Mouse (Mus musculus): Measurements from ENCODE around the gene Fbxo30. TPM values are rescaled to one million over a fixed set of nuclear protein-coding genes. Genes with fewer than 3 reads are reported as not detected.
"Not testable (repeated sequence)": the region's sequence is repeated elsewhere in the genome, so short reads cannot be mapped to it uniquely, and the experiment has no call there.

Fbxo30 gene
- total and polyA plus RNA-seq, 3 experiments: 3.9 to 27.3 (median 23.7) TPM

- Histone ChIP-seq H3K4me1 (ENCODE audit: control insufficient read depth, insufficient read depth, low read length) (no peaks in the 10 kb centered on the region), H3K9ac (ENCODE audit: low read depth, low read length) (no peak overlapping the region), H3K27ac (no peak overlapping the region), H3K4me3 (no peak overlapping the region), H3K27me3 (ENCODE audit: control insufficient read depth, insufficient read depth, low read length) (no peaks in the 10 kb centered on the region), H3K36me3 (ENCODE audit: control insufficient read depth, insufficient read depth, low read length) (no peaks in the 10 kb centered on the region), H3K79me2 (replicated peaks; ENCODE audit: control insufficient read depth, insufficient read depth, low read length) (no peaks in the 10 kb centered on the region)
- TF ChIP-seq CTCF (IDR thresholded peaks at IDR 0.05): no peak
- TF ChIP-seq EP300 (IDR thresholded peaks at IDR 0.05; ENCODE audit: insufficient read depth, low read depth, low read length): no peak
- no peak for TF ChIP-seq POLR2A (IDR thresholded peaks at IDR 0.05; ENCODE audit: insufficient read depth, low read depth, low read length)
- DNase-seq: no peak
- intact Hi-C loops (cut with DNase I): no loop called here
These were observed 21.0 kb upstream of the Fbxo30 start for GRCm38 (mm10) chr10:11260119-11260518.

DNA sequence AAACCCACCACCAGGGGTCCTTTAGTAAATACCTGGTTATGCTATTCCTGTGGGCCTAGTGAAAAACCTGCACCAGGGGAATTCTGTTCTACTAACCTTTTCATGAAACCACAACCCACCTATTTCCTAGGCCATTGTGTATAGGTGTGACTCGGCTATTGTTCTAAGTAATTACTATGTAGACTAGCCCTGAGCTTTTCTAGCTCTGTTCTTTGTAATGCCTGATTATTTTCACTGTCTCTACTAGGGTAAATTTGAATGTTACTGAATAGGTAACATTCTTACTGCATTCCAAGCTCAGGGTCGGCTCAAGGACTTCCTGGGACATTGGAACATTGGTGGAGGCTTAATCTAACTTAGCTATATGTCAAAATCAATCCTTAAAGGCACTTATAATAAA, 18.8 kb upstream of the Fbxo30 start:
- 74% methylated on average over 2 of the region's 2 CpGs for WGBS
- H3K36me3 ChIP-seq (ENCODE audit: control insufficient read depth, insufficient read depth, low read length); intact Hi-C loops (cut with DNase I); H3K4me3 ChIP-seq; H3K9ac ChIP-seq (ENCODE audit: low read depth, low read length); H3K27me3 ChIP-seq (ENCODE audit: control insufficient read depth, insufficient read depth, low read length); H3K27ac ChIP-seq; H3K4me1 ChIP-seq (ENCODE audit: control insufficient read depth, insufficient read depth, low read length); H3K79me2 ChIP-seq (replicated peaks; ENCODE audit: control insufficient read depth, insufficient read depth, low read length); DNase-seq: not testable (repeated sequence)

DNA sequence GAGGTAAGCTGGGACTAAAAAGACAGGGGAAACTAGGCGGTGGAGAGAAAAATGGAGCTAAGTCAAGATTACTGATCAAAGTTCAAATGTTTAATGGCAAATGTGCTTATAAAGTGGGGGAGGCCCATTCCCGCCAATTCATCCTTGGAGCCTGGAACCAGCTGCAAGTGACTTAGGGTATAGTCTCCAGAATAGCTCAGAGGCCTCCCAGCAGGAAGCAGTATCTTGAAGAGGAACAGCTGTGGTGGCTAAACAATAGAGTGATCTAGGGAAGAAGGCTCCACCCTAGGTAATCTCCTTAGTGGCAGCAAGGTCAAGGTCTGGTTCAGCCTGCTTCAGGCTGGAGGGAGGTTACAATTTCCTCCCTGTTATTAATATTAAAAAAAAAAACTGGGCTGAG, 17.3 kb upstream of the Fbxo30 start:
- H3K4me1 ChIP-seq (ENCODE audit: control insufficient read depth, insufficient read depth, low read length); H3K79me2 ChIP-seq (replicated peaks; ENCODE audit: control insufficient read depth, insufficient read depth, low read length); intact Hi-C loops (cut with DNase I); H3K27me3 ChIP-seq (ENCODE audit: control insufficient read depth, insufficient read depth, low read length); H3K36me3 ChIP-seq (ENCODE audit: control insufficient read depth, insufficient read depth, low read length); H3K4me3 ChIP-seq; H3K27ac ChIP-seq; DNase-seq; H3K9ac ChIP-seq (ENCODE audit: low read depth, low read length): not testable (repeated sequence)
- 52% methylated on average over 2 of the region's 2 CpGs for WGBS

DNA sequence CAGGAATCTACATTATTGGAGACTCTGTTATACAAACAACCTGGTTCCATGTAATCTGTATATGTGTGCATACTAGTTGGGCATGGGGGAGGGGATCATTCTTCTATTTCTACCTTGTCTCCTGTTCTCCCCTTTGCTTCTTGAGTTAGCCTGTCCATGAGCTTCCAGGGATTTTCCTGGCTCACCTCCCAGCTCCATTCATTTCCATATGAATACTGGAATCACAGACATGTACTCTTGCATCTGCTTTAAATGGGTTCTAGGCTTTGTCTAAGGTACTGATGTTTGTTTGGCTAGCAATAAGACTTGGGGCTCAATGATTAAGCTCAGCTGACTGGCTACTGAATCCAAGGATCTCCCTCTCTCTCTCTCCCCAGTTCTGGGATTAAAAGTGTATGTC, 12.0 kb upstream of the Fbxo30 start:
- Histone ChIP-seq H3K27me3 (ENCODE audit: control insufficient read depth, insufficient read depth, low read length) (no peaks in the 10 kb centered on the region), H3K9ac (ENCODE audit: low read depth, low read length) (no peak overlapping the region), H3K36me3 (ENCODE audit: control insufficient read depth, insufficient read depth, low read length) (no peaks in the 10 kb centered on the region), H3K79me2 (replicated peaks; ENCODE audit: control insufficient read depth, insufficient read depth, low read length) (no peaks in the 10 kb centered on the region), H3K27ac (no peak overlapping the region), H3K4me3 (no peak overlapping the region), H3K4me1 (ENCODE audit: control insufficient read depth, insufficient read depth, low read length) (no peaks in the 10 kb centered on the region)
- no peak for DNase-seq
- intact Hi-C loops (cut with DNase I): no loop called here
- TF ChIP-seq CTCF (IDR thresholded peaks at IDR 0.05) (no peak), EP300 (IDR thresholded peaks at IDR 0.05; ENCODE audit: insufficient read depth, low read depth, low read length) (no peak), POLR2A (IDR thresholded peaks at IDR 0.05; ENCODE audit: insufficient read depth, low read depth, low read length) (no peak)

DNA sequence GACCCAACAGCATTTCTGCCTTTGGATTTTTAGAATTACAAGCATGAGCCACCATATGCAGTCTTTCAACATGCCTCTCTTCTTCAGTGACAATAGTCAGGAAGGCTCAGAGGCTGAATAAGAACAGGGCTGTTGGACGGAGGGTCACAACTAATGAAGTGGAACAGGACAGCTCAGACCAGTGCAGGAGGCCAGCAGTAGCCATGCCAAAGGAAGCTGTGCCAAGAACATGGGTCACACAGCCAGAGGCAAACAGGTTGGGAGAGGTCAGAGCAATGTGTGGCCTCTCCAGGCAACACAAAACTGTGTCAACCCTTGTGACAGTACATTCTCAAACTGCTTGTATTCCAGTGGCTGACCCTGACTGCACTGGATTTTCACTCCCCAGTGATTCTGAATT, 6.7 kb upstream of the Fbxo30 start:
- Histone ChIP-seq H3K9ac (ENCODE audit: low read depth, low read length) (no peak overlapping the region), H3K27me3 (ENCODE audit: control insufficient read depth, insufficient read depth, low read length) (no peaks in the 10 kb centered on the region), H3K27ac (peak overlapping the region; percentile 20), H3K4me3 (no peak overlapping the region), H3K36me3 (ENCODE audit: control insufficient read depth, insufficient read depth, low read length) (no peaks in the 10 kb centered on the region; the same call in 1 of the 2 replicates), H3K4me1 (ENCODE audit: control insufficient read depth, insufficient read depth, low read length) (no peaks in the 10 kb centered on the region), H3K79me2 (replicated peaks; ENCODE audit: control insufficient read depth, insufficient read depth, low read length) (no peaks in the 10 kb centered on the region)
- intact Hi-C loops (cut with DNase I): no loop called here
- 47% methylated on average over 1 of the region's 1 CpGs for WGBS
- TF ChIP-seq CTCF (IDR thresholded peaks at IDR 0.05): no peak
- no peak for TF ChIP-seq POLR2A (IDR thresholded peaks at IDR 0.05; ENCODE audit: insufficient read depth, low read depth, low read length)
- 0 out of 2 replicates have a peak, but pooled peaks have one; percentile 24 for TF ChIP-seq EP300 (IDR thresholded peaks at IDR 0.05; ENCODE audit: insufficient read depth, low read depth, low read length)
- peak; percentile 35 to 60 for DNase-seq

- Histone ChIP-seq H3K4me3 (peak overlapping the region; percentile 83), H3K27me3 (ENCODE audit: control insufficient read depth, insufficient read depth, low read length) (no peaks in the 10 kb centered on the region), H3K9ac (ENCODE audit: low read depth, low read length) (peak overlapping the region; percentile 96), H3K79me2 (replicated peaks; ENCODE audit: control insufficient read depth, insufficient read depth, low read length) (peaks cover 3% of the 10 kb centered on the region; the same call in 1 of the 2 replicates), H3K36me3 (ENCODE audit: control insufficient read depth, insufficient read depth, low read length) (no peaks in the 10 kb centered on the region; the same call in 1 of the 2 replicates), H3K4me1 (ENCODE audit: control insufficient read depth, insufficient read depth, low read length) (peaks cover 2% of the 10 kb centered on the region), H3K27ac (peak overlapping the region; percentile 100)
- WGBS: 8% methylated on average over 6 of the region's 6 CpGs
- intact Hi-C loops (cut with DNase I): loop anchor here (2.0 to 5.0 kb wide), 3 partner anchors 63 to 133 kb away; partner anchors contain the start of genes Epm2a and Shprh
- DNase-seq: no peak
- TF ChIP-seq POLR2A (IDR thresholded peaks at IDR 0.05; ENCODE audit: insufficient read depth, low read depth, low read length): no peak
- TF ChIP-seq EP300 (IDR thresholded peaks at IDR 0.05; ENCODE audit: insufficient read depth, low read depth, low read length): no peak
- no peak for TF ChIP-seq CTCF (IDR thresholded peaks at IDR 0.05)
These were observed 924 bp upstream of the Fbxo30 start for GRCm38 (mm10) chr10:11280235-11280577.
